Mouse (Mus musculus) embryonic fibroblast, embryonic 13.5 days (primary cell): ENCODE measurements at regions not wholly inside any gene's neighbourhood (a gene's known extent, or its start where the extent isn't known, plus 50 kb on each side); places are given as distances from the start of the nearest gene placed in this dataset.

ENCODE experiments used
- CTCF ChIP-seq: IDR thresholded peaks from 2 replicates; pipeline ENCODE4 v1.5.1; 2011; ENCODE audit warnings: mild to moderate bottlenecking, control low read depth, low read length, moderate library complexity, borderline replicate concordance; ENCODE audit not compliant: insufficient read depth
- POLR2A ChIP-seq: IDR thresholded peaks from 2 replicates; pipeline ENCODE4 v1.6.1; 2011; ENCODE audit warnings: low read depth, mild to moderate bottlenecking, control low read depth, low read length, moderate library complexity

- no peak for TF ChIP-seq CTCF
- TF ChIP-seq POLR2A = no peak
Measured at GRCm38 (mm10) chr15:25291231-25291691, 122.3 kb downstream of the Basp1 start.
